Mouse (Mus musculus) layer of hippocampus, adult 9-11 months (tissue): ENCODE results near the gene Calr.
A peak's percentile ranks its signal among the peaks of the same experiment; 100 is the strongest.
"Not testable (repeated sequence)": the region's sequence is repeated elsewhere in the genome, so short reads cannot be mapped to it uniquely, and the experiment has no call there.

Experiments
- DNase-seq: peaks from one replicate; pipeline ENCODE4 v3.0.0; 2022

Calr gene

GRCm38 (mm10) chr8:84844397-84845070 lies 2.2 kb downstream of the Calr start:
- no peak for DNase-seq

- no peak for DNase-seq
Measured at GRCm38 (mm10) chr8:84841514-84841913, 5.2 kb downstream of the Calr start.

- DNase-seq: peak; percentile 94
Measured at GRCm38 (mm10) chr8:84840248-84840999, 6.3 kb downstream of the Calr start, which contains the start of gene Rad23a. Gene Rad23a (minus strand): TSS chr8:84840665.

- no peak for DNase-seq
Measured at GRCm38 (mm10) chr8:84839875-84840247, 6.9 kb downstream of the Calr start.

GRCm38 (mm10) chr8:84839411-84839810 lies 7.3 kb downstream of the Calr start:
- no peak for DNase-seq

GRCm38 (mm10) chr8:84838513-84838912 lies 8.2 kb downstream of the Calr start:
- no peak for DNase-seq

- no peak for DNase-seq
Measured at GRCm38 (mm10) chr8:84837912-84838470, 8.7 kb downstream of the Calr start.

GRCm38 (mm10) chr8:84837149-84837911 lies 9.4 kb downstream of the Calr start:
- DNase-seq: no peak

GRCm38 (mm10) chr8:84834866-84835855 lies 11.6 kb downstream of the Calr start:
- DNase-seq: peak; percentile 87

- DNase-seq: no peak
Measured at GRCm38 (mm10) chr8:84834002-84834865, 12.5 kb downstream of the Calr start.

- no peak for DNase-seq
Measured at GRCm38 (mm10) chr8:84832759-84833742, 13.7 kb downstream of the Calr start.

- peak; percentile 71 for DNase-seq
Measured at GRCm38 (mm10) chr8:84832034-84832717, 14.6 kb downstream of the Calr start.

- DNase-seq: no peak
Measured at GRCm38 (mm10) chr8:84831490-84831889, 15.2 kb downstream of the Calr start, which contains the start of gene Gadd45gip1. Gene Gadd45gip1 (plus strand): TSS chr8:84831522.

GRCm38 (mm10) chr8:84826518-84826917 lies 20.2 kb downstream of the Calr start:
- not testable (repeated sequence) for DNase-seq

- DNase-seq: no peak
Measured at GRCm38 (mm10) chr8:84825636-84826035, 21.1 kb downstream of the Calr start.

- no peak for DNase-seq
Measured at GRCm38 (mm10) chr8:84823653-84824052, 23.1 kb downstream of the Calr start.

- DNase-seq: no peak
Measured at GRCm38 (mm10) chr8:84822723-84823122, 24.0 kb downstream of the Calr start, which contains the start of gene Dand5. Gene Dand5 (minus strand): TSS chr8:84822823.

GRCm38 (mm10) chr8:84816117-84816516 lies 30.6 kb downstream of the Calr start:
- DNase-seq: no peak

GRCm38 (mm10) chr8:84815547-84815946 lies 31.2 kb downstream of the Calr start:
- peak; percentile 93 for DNase-seq
